Mouse (Mus musculus): ENCODE data around the gene Fads2.
"Not testable (repeated sequence)": the region's sequence is repeated elsewhere in the genome, so short reads cannot be mapped to it uniquely, and the experiment has no call there.

Gene Fads2

GRCm38 (mm10) chr19:10101341-10102053, at the start of gene Fads2:
Gene Fads2, minus strand, starts transcription at chr19:10101746.
- DNase-seq = peak; percentile 93

GRCm38 (mm10) chr19:10149189-10149588, 47.6 kb upstream of the Fads2 start:
- no peak for DNase-seq

DNA sequence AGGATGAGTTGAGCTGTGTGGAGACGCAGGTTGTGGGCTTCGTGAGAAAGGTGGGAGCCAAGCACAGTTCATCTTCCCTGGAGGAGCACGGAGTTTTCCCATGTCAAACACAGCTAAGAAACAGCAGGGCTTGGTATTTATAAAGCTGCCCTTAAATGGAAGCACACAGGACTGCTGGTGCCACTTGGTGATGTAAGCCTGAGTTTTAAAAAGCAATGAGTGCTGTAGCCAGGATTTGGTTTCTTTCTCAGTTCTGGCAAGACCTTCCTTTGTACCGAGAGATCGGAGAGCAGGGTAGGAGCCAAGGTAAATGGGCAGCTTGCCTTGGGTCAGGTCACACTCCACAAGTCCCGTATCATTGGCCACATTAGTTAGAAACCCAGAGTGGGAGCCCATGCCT, 47.0 kb upstream of the Fads2 start:
- DNase-seq = no peak

- no peak for DNase-seq
These were observed 42.9 kb upstream of the Fads2 start for GRCm38 (mm10) chr19:10144464-10144863.

DNA sequence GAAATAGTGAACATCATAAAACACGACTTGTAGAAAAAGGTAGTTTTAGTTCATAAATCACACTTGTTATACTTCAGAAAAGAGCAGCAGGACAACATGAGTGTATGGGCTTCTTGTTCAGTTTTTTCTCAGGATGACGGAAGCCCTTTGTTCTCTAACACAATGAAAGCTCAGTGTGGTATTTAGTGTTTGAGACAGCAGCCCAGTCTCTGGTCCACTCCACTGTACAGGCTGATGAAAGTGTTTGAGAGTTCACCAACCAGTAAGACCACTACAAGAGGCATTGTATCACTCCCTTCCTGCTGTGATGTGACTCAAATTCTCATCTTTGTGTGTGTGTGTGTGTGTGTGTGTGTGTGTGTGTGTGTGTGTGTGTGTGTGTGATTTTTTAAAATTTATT, 42.1 kb upstream of the Fads2 start:
- no peak for DNase-seq

GRCm38 (mm10) chr19:10139736-10140135, 38.2 kb upstream of the Fads2 start:
- DNase-seq = no peak

GRCm38 (mm10) chr19:10137423-10137822, 35.9 kb upstream of the Fads2 start:
- DNase-seq = no peak

GRCm38 (mm10) chr19:10134692-10135091, 33.1 kb upstream of the Fads2 start:
- DNase-seq = no peak

GRCm38 (mm10) chr19:10129547-10129946, 28.0 kb upstream of the Fads2 start:
- not testable (repeated sequence) for DNase-seq

- DNase-seq = no peak
These were observed 25.1 kb upstream of the Fads2 start for GRCm38 (mm10) chr19:10126479-10127250.

DNA sequence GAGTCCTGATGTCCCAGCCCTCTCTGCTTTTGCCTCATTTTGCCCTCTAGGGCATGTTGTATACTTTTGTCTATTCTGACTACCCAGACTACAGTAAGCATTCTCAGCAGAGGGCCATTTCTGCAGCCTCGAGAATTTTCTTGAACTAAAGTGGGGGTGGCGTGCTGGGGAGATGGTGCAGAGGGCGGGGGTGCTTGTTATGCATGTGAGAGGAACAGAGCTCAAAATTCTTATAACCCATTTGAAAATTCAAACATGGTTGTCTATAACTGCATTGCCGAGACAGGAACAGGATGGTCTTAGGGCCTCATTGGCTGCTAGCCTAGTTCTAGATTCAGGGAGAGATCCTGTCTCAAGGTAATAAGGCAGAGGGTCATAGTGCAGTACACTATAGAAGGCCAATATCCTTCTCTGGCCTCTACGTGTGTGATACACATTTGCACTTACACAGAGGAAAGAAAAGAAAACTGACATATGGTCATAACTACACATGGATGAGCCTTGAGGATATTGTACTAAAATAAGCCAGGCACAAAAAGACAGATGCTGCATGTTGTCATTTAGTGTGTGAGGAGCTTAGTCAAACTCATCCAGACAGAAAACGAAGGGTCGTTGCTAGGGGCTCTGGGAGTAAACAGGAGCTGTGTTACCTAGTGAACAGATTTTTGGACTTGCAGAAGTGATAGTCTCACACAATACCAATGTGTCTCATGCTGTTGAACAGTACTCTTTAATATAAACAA, 22.5 kb upstream of the Fads2 start:
- DNase-seq = no peak

GRCm38 (mm10) chr19:10122021-10122631, 20.6 kb upstream of the Fads2 start:
- DNase-seq = no peak

- DNase-seq = no peak
These were observed 15.1 kb upstream of the Fads2 start for GRCm38 (mm10) chr19:10116641-10117040.

- no peak for DNase-seq
These were observed 14.0 kb upstream of the Fads2 start for GRCm38 (mm10) chr19:10115373-10116158.

- DNase-seq = no peak
These were observed 11.4 kb upstream of the Fads2 start for GRCm38 (mm10) chr19:10112956-10113355.

DNA sequence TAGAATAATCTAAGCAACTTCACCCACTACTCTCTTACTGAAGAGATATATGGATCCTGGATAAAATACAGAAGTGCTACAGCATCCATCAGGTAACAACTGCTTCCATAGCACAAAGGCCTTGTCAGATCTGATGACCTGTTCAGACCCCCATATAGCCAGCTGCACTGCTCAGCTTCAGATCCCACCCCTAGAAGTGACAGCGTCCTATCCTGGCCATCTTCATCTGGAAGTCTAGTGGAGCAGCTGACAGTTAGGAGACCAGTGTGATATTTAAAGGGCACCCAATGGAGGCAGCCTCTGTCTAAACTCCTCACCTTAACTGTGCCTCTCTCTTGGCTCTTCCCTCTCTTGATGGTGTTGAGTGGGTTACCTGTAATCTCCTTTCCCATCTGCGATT, 7.1 kb upstream of the Fads2 start:
- no peak for DNase-seq

GRCm38 (mm10) chr19:10108129-10108528, 6.6 kb upstream of the Fads2 start:
- no peak for DNase-seq

- DNase-seq = no peak
These were observed 5.6 kb upstream of the Fads2 start for GRCm38 (mm10) chr19:10107051-10107611.

GRCm38 (mm10) chr19:10106634-10107033, 5.1 kb upstream of the Fads2 start:
- no peak for DNase-seq

- no peak for DNase-seq
These were observed 3.5 kb upstream of the Fads2 start for GRCm38 (mm10) chr19:10105034-10105493.

GRCm38 (mm10) chr19:10104234-10104633, 2.7 kb upstream of the Fads2 start:
- DNase-seq = no peak
